Mouse (Mus musculus) C2C12 (cell line): ENCODE measurements around the gene Larp4b. TPM values are rescaled to one million over a fixed set of nuclear protein-coding genes. Genes with fewer than 3 reads are reported as not detected.

Experiments used
- H3K27me3 ChIP-seq: one replicate; pipeline ENCODE4 v1.6.1; 2011; ENCODE audit not compliant: control insufficient read depth, insufficient read depth, insufficient read length
- H3K36me3 ChIP-seq: one replicate; pipeline ENCODE4 v1.6.1; 2011; ENCODE audit not compliant: control insufficient read depth, insufficient read depth
- H3K4me3 ChIP-seq: one replicate; pipeline ENCODE4 v1.5.1; 2011; ENCODE audit warnings: mild to moderate bottlenecking, control low read depth; ENCODE audit not compliant: poor library complexity, insufficient read depth, severe bottlenecking
- H3K79me2 ChIP-seq: one replicate; pipeline ENCODE4 v1.6.1; 2011; ENCODE audit not compliant: control insufficient read depth, insufficient read depth
- H3K79me3 ChIP-seq: one replicate; pipeline ENCODE4 v1.6.1; 2011; ENCODE audit warnings: low read depth, control low read depth
- H3ac ChIP-seq: one replicate; pipeline ENCODE3; 2011; ENCODE audit warnings: low read depth; ENCODE audit not compliant: control insufficient read depth, insufficient read length
- CEBPB ChIP-seq: IDR thresholded peaks from one replicate; pipeline ENCODE4 v1.6.1; 2011; ENCODE audit warnings: low read depth, mild to moderate bottlenecking, control low read depth, moderate library complexity
- CTCF ChIP-seq: IDR thresholded peaks from one replicate; pipeline ENCODE4 v1.5.1; 2011; ENCODE audit not compliant: control insufficient read depth, insufficient read depth, insufficient read length
- FOSL1 ChIP-seq: IDR thresholded peaks from one replicate; pipeline ENCODE4 v1.8.0; 2011; ENCODE audit warnings: mild to moderate bottlenecking, low read length; ENCODE audit not compliant: poor library complexity, insufficient read depth, severe bottlenecking
- MAX ChIP-seq: IDR thresholded peaks from one replicate; pipeline ENCODE4 v1.6.1; 2011; ENCODE audit warnings: mild to moderate bottlenecking, control low read depth
- MYOD1 ChIP-seq: IDR thresholded peaks from one replicate; pipeline ENCODE4 v1.6.1; 2011; ENCODE audit warnings: low read depth; ENCODE audit not compliant: control insufficient read depth, insufficient read length
- MYOG ChIP-seq: IDR thresholded peaks from one replicate; pipeline ENCODE4 v1.6.1; 2011; ENCODE audit not compliant: control insufficient read depth, insufficient read length; ENCODE audit errors: extremely low read depth
- USF1 ChIP-seq: IDR thresholded peaks from one replicate; pipeline ENCODE4 v1.6.1; 2011; ENCODE audit warnings: low read depth, mild to moderate bottlenecking, control low read depth, moderate library complexity
- polyA plus RNA-seq: library from polyadenylated mRNA; unstranded; fragments of >200 nt; fragmentation: generic; extraction: Trizol; gene quantifications from one replicate; pipeline ENCODE4 v1.2.1, GENCODE M21; 2012; ENCODE audit warnings: missing spikeins

The Larp4b gene
- polyA plus RNA-seq, 1 experiment, result 15.2 TPM

DNA sequence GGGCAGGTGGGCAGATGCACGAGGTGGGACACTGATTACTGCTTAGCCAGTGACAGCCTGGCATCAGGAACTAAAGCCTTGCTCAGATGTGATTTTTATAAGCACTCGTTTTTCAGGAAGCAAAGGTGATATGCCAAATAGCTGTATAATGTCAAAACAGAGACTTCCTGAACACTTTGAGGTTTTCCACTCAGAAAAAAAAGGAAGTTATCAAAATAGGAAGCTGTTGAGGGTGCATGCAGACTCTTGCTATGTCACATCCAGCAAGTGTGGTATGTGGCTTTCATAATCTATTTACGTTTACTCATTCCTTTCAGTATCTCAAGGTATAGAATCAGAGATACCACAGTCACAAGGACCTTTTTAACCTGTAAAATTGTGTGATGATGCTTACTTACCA, 79.7 kb downstream of the Larp4b start:
- no peaks in the 10 kb centered on the region for H3K79me3 ChIP-seq
- no peak overlapping the region for H3ac ChIP-seq
- no peaks in the 10 kb centered on the region for H3K79me2 ChIP-seq
- TF ChIP-seq USF1 (no peak), CEBPB (no peak), MYOG (no peak), MAX (no peak), FOSL1 (no peak), MYOD1 (no peak), CTCF (no peak)
- H3K36me3 ChIP-seq, result peaks cover 58% of the 10 kb centered on the region
- no peak overlapping the region for H3K4me3 ChIP-seq
- no peaks in the 10 kb centered on the region for H3K27me3 ChIP-seq

DNA sequence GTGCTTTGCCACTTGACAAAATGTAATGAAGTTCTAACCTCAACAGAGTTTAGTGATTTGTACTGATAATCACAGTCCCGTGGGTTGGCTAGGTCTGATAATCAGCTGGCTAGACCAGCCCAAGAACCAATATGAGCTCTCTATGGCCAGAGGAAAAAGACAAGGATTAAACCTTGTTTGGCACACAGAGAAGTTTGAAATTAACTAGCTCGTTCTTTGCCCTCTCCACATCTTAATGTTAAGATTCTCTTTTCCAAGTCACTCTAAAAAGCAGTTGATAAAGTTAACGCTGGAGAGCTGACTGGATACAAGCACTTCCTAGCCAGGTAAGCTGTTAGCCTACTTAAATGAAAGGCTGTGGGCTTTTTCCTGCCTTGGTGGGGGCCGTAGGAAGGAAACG, 81.5 kb downstream of the Larp4b start:
- no peak for TF ChIP-seq MYOG
- no peak for TF ChIP-seq CTCF
- TF ChIP-seq MAX, result no peak
- TF ChIP-seq MYOD1, result no peak
- TF ChIP-seq USF1, result no peak
- TF ChIP-seq FOSL1, result no peak
- no peak for TF ChIP-seq CEBPB
- no peak overlapping the region for H3ac ChIP-seq
- no peak overlapping the region for H3K4me3 ChIP-seq
- no peaks in the 10 kb centered on the region for H3K79me3 ChIP-seq
- H3K79me2 ChIP-seq, result no peaks in the 10 kb centered on the region
- H3K27me3 ChIP-seq, result no peaks in the 10 kb centered on the region
- peaks cover 47% of the 10 kb centered on the region for H3K36me3 ChIP-seq

- H3K36me3 ChIP-seq, result peaks cover 22% of the 10 kb centered on the region
- no peaks in the 10 kb centered on the region for H3K27me3 ChIP-seq
- no peak overlapping the region for H3K4me3 ChIP-seq
- no peak overlapping the region for H3ac ChIP-seq
- no peaks in the 10 kb centered on the region for H3K79me2 ChIP-seq
- no peaks in the 10 kb centered on the region for H3K79me3 ChIP-seq
- no peak for TF ChIP-seq CTCF
- no peak for TF ChIP-seq FOSL1
- TF ChIP-seq USF1, result no peak
- TF ChIP-seq MYOG, result no peak
- TF ChIP-seq CEBPB, result no peak
- TF ChIP-seq MAX, result no peak
- TF ChIP-seq MYOD1, result no peak
These were observed 84.6 kb downstream of the Larp4b start for GRCm38 (mm10) chr13:9178270-9178669.

DNA sequence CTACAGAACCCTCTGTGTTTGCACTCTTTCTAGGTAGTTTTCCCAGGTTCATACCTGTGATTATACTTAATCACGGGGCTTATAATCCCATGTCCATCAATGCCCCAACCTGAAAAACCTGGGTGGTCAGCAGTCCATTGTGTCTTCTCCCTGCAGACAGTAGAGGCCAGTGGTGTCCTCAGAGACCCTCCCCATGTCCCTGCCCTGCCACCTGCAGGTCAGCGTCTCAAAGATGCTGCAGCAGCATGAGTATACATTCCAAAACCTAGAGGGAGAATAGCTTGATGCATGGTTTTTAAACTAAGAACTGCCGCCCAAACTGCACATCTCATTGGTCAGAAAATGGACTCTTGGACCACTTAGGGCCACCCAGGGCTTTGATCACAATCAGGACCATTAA, 85.0 kb downstream of the Larp4b start:
- peaks cover 18% of the 10 kb centered on the region for H3K36me3 ChIP-seq
- H3K27me3 ChIP-seq, result no peaks in the 10 kb centered on the region
- H3K79me2 ChIP-seq, result no peaks in the 10 kb centered on the region
- TF ChIP-seq FOSL1 (no peak), CEBPB (no peak), MYOD1 (no peak), USF1 (no peak), MAX (no peak), CTCF (no peak), MYOG (no peak)
- no peak overlapping the region for H3K4me3 ChIP-seq
- no peak overlapping the region for H3ac ChIP-seq
- H3K79me3 ChIP-seq, result no peaks in the 10 kb centered on the region

DNA sequence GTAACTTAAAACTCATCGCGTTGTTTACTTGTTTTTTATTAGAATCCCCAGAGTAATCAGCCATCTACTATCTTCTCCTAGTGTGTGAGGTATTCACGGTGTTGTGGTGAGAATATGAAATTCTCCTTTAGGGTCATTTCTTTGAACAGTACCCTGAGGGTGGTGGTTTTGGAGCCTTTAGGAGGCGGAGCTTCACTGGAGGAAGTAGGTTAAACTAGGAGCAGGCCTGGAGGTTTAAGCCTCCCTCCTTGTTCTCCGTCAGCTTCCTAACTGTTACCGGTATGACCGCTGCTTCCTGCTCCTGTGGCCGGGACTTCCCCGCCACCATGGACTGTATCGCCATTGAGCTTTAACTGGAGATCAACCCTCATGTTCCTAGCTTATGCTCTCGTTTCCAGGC, 86.5 kb downstream of the Larp4b start:
- Histone ChIP-seq H3K36me3 (peaks cover 4% of the 10 kb centered on the region), H3K79me2 (no peaks in the 10 kb centered on the region), H3K27me3 (no peaks in the 10 kb centered on the region), H3K4me3 (no peak overlapping the region), H3K79me3 (no peaks in the 10 kb centered on the region), H3ac (no peak overlapping the region)
- TF ChIP-seq CTCF (no peak), MAX (no peak), USF1 (no peak), MYOG (no peak), MYOD1 (no peak), FOSL1 (no peak), CEBPB (no peak)

DNA sequence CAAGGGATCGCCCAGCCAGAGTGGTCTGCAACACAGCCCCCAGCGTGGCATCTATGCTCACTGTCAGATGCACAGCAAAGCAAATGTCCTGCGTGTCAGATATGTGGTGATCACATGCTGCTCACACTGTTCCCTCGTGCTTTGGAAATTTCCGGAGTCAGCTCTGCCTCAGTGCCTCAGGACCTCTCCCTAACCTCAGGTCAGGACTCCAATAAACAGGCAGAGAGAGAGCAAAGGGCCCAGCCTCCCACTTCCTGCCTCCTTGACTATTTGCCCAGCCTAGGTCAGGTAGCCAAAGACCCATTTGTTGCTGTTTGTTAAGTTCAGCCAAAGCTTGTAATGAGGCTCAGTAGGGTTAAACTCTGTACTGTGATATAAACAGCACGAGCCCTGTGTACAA, 87.4 kb downstream of the Larp4b start:
- Histone ChIP-seq H3K79me3 (no peaks in the 10 kb centered on the region), H3K36me3 (no peaks in the 10 kb centered on the region), H3K27me3 (no peaks in the 10 kb centered on the region), H3K79me2 (no peaks in the 10 kb centered on the region), H3ac (no peak overlapping the region), H3K4me3 (no peak overlapping the region)
- TF ChIP-seq MAX (no peak), USF1 (no peak), CTCF (no peak), MYOD1 (no peak), CEBPB (no peak), MYOG (no peak), FOSL1 (no peak)
